Mouse (Mus musculus) T-cell, adult 66 days (primary cell): ENCODE measurements around the gene Slain1. TPM values are rescaled to one million over a fixed set of nuclear protein-coding genes. Genes with fewer than 3 reads are reported as not detected.

Experiments used
- total RNA-seq, 2 experiments: library from RNA; stranded (reverse); gene quantifications; 3 replicates in 1 of 2; 4 replicates in 1 of 2; pipeline ENCODE4 v1.2.4; 2023

Gene Slain1
- 10 to 100 TPM; 55.2 to 55.9 TPM for total RNA-seq

DNA sequence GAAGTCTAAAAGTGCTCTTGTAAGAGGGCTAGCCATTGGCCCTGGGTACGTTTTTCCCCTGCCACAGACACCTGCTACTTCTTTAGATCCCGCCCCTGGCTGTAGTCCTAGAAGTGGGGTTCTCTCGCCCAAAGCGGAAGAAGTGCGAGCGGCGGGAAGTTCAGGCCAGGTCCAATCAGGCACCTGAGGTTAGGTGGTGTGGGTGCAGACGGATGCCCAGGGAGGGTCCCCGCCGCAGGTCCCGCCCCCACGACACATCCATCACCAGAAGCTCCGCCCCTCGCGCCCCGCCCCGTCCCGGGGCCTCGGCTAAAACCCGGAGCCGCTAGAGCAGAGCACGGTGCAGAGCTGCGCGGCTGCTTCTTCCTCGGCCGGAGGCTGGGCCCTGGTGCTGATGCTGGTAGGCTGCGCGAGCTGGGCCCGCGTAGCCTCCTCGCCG, at the start of gene Slain1:
Gene Slain1, plus strand, starts transcription at position 333 of the 439 bp plus-strand sequence.

Other genes starting within 250 kb of the Slain1 start
- not detected for gene Scel, start 136.9 kb upstream of the Slain1 start, total RNA-seq
- gene Ednrb, start 194.2 kb downstream of the Slain1 start, total RNA-seq = not detected